Mouse (Mus musculus) MEL (cell line): ENCODE data around the gene Osgep. TPM values are rescaled to one million over a fixed set of nuclear protein-coding genes. Genes with fewer than 3 reads are reported as not detected.
A peak's percentile ranks its signal among the peaks of the same experiment; 100 is the strongest.

Experiments
- DNase-seq: peaks from one replicate; pipeline ENCODE4 v3.0.0; 2011; ENCODE audit warnings: low read depth, low spot score
- H3K27ac ChIP-seq: 2 replicates; pipeline ENCODE4 v1.5.1; 2012; ENCODE audit warnings: low read depth, mild to moderate bottlenecking, control low read depth, low read length, moderate library complexity; ENCODE audit not compliant: control insufficient read depth
- H3K27me3 ChIP-seq, 2 experiments: fragments of 150-350 bp in 1 of 2; sonication (generic) in 1 of 2; 2 replicates each; pipeline ENCODE4 v1.6.1; 2012; ENCODE audit warnings: low read length in 2 of 2, mild to moderate bottlenecking in 2 of 2, improper control_type of control experiment in 1 of 2, moderate library complexity in 1 of 2; ENCODE audit not compliant: insufficient read depth in 2 of 2, control insufficient read depth in 1 of 2
- H3K36me3 ChIP-seq, 2 experiments: 2 replicates each; pipeline ENCODE4 v1.6.1; 2012 to 2014; ENCODE audit warnings: low read length in 2 of 2, improper control_type of control experiment in 1 of 2, inconsistent platforms in 1 of 2, mild to moderate bottlenecking in 1 of 2; ENCODE audit not compliant: insufficient read depth in 2 of 2, control insufficient read depth in 1 of 2
- H3K4me1 ChIP-seq, 2 experiments: fragments of 150-350 bp in 1 of 2; sonication (generic) in 1 of 2; 2 replicates each; pipeline ENCODE4 v1.6.1; 2012; ENCODE audit warnings: low read length in 2 of 2, improper control_type of control experiment in 1 of 2, mild to moderate bottlenecking in 1 of 2; ENCODE audit not compliant: insufficient read depth in 2 of 2, control insufficient read depth in 1 of 2
- H3K4me3 ChIP-seq, 2 experiments: fragments of 150-350 bp in 1 of 2; sonication (generic) in 1 of 2; 2 replicates each; pipeline ENCODE4 v1.5.1; 2012; ENCODE audit warnings: low read depth in 2 of 2, low read length in 2 of 2, mild to moderate bottlenecking in 2 of 2, moderate library complexity in 2 of 2, control low read depth in 1 of 2, improper control_type of control experiment in 1 of 2; ENCODE audit not compliant: control insufficient read depth in 1 of 2, insufficient read depth in 1 of 2
- H3K79me2 ChIP-seq: 2 replicates; pipeline ENCODE4 v1.6.1; 2012; ENCODE audit warnings: mild to moderate bottlenecking, low read length, moderate library complexity; ENCODE audit not compliant: control insufficient read depth, poor library complexity, insufficient read depth
- H3K9ac ChIP-seq: 2 replicates; pipeline ENCODE4 v1.6.1; 2012; ENCODE audit warnings: low read depth, mild to moderate bottlenecking, control low read depth, low read length, moderate library complexity; ENCODE audit not compliant: control insufficient read depth, poor library complexity, severe bottlenecking
- H3K9me3 ChIP-seq: fragments of 150-350 bp; sonication (generic); replicated peaks from 2 replicates; pipeline ENCODE4 v1.6.1; 2012; ENCODE audit warnings: mild to moderate bottlenecking, low read length, improper control_type of control experiment, moderate library complexity; ENCODE audit not compliant: insufficient read depth
- BHLHE40 ChIP-seq: IDR thresholded peaks from 2 replicates; pipeline ENCODE4 v1.6.1; 2012; ENCODE audit warnings: low read depth, mild to moderate bottlenecking, inconsistent platforms, low read length, improper control_type of control experiment, borderline replicate concordance
- CHD2 ChIP-seq: IDR thresholded peaks from 2 replicates; pipeline ENCODE4 v1.6.1; 2011; ENCODE audit warnings: low read length, improper control_type of control experiment
- E2F4 ChIP-seq: IDR thresholded peaks from 2 replicates; pipeline ENCODE4 v1.6.1; 2011; ENCODE audit warnings: low read depth, low read length, improper control_type of control experiment, borderline replicate concordance
- EP300 ChIP-seq, 2 experiments: IDR thresholded peaks; 2 replicates each; pipeline ENCODE4 v1.6.1; 2011; ENCODE audit warnings: improper control_type of control experiment in 2 of 2, low read length in 2 of 2, low read depth in 1 of 2, mild to moderate bottlenecking in 1 of 2
- GATA1 ChIP-seq: IDR thresholded peaks from 2 replicates; pipeline ENCODE4 v1.6.1; 2011; ENCODE audit warnings: low read depth, low read length, improper control_type of control experiment
- JUND ChIP-seq: IDR thresholded peaks from 2 replicates; pipeline ENCODE4 v1.6.1; 2011; ENCODE audit warnings: low read depth, mild to moderate bottlenecking, improper control_type of control experiment, low read length
- MAFK ChIP-seq: IDR thresholded peaks from 2 replicates; pipeline ENCODE4 v1.6.1; 2011; ENCODE audit warnings: low read depth, mild to moderate bottlenecking, low read length, improper control_type of control experiment, borderline replicate concordance
- MAZ ChIP-seq: IDR thresholded peaks from 2 replicates; pipeline ENCODE4 v1.6.1; 2012; ENCODE audit warnings: low read depth, mild to moderate bottlenecking, inconsistent platforms, low read length, improper control_type of control experiment
- MXI1 ChIP-seq: IDR thresholded peaks from 2 replicates; pipeline ENCODE4 v1.6.1; 2011; ENCODE audit warnings: mild to moderate bottlenecking, low read depth, low read length, improper control_type of control experiment
- MYC ChIP-seq: IDR thresholded peaks from 2 replicates; pipeline ENCODE4 v1.6.1; 2011; ENCODE audit warnings: low read depth, mild to moderate bottlenecking, low read length, improper control_type of control experiment, moderate library complexity
- NRF1 ChIP-seq: IDR thresholded peaks from 2 replicates; pipeline ENCODE4 v1.6.1; 2014; ENCODE audit warnings: low read depth, mild to moderate bottlenecking, inconsistent platforms, low read length, improper control_type of control experiment, moderate library complexity; ENCODE audit not compliant: poor library complexity, insufficient read depth, severe bottlenecking
- POLR2AphosphoS5 ChIP-seq: IDR thresholded peaks from 2 replicates; pipeline ENCODE4 v1.6.1; 2012; ENCODE audit warnings: low read depth, borderline replicate concordance, mild to moderate bottlenecking, inconsistent platforms, low read length, moderate library complexity, mixed read lengths
- RCOR1 ChIP-seq: IDR thresholded peaks from 2 replicates; pipeline ENCODE4 v1.6.1; 2012; ENCODE audit warnings: low read depth, mild to moderate bottlenecking, inconsistent platforms, low read length, improper control_type of control experiment
- SMC3 ChIP-seq: IDR thresholded peaks from 2 replicates; pipeline ENCODE4 v1.6.1; 2011; ENCODE audit warnings: low read depth, low read length, improper control_type of control experiment
- TAL1 ChIP-seq: IDR thresholded peaks from 2 replicates; pipeline ENCODE4 v1.6.1; 2012; ENCODE audit warnings: mild to moderate bottlenecking, inconsistent platforms, low read length, moderate library complexity, mixed read lengths
- TBP ChIP-seq: IDR thresholded peaks from 2 replicates; pipeline ENCODE4 v1.8.0; 2011; ENCODE audit warnings: low read depth, low read length, improper control_type of control experiment
- TCF12 ChIP-seq: IDR thresholded peaks from 2 replicates; pipeline ENCODE4 v1.6.1; 2014; ENCODE audit warnings: low read depth, mild to moderate bottlenecking, inconsistent platforms, low read length, improper control_type of control experiment, moderate library complexity
- UBTF ChIP-seq: IDR thresholded peaks from 2 replicates; pipeline ENCODE4 v1.6.1; 2012; ENCODE audit warnings: low read depth, mild to moderate bottlenecking, inconsistent platforms, low read length, improper control_type of control experiment, moderate library complexity, borderline replicate concordance; ENCODE audit not compliant: insufficient read depth
- ZMIZ1 ChIP-seq: IDR thresholded peaks from 2 replicates; pipeline ENCODE4 v1.6.1; 2012; ENCODE audit warnings: low read depth, mild to moderate bottlenecking, inconsistent platforms, low read length, improper control_type of control experiment, moderate library complexity
- ZNF384 ChIP-seq: IDR thresholded peaks from 2 replicates; pipeline ENCODE4 v1.6.1; 2012; ENCODE audit warnings: low read depth, mild to moderate bottlenecking, inconsistent platforms, low read length, improper control_type of control experiment
- polyA plus RNA-seq, 2 experiments: library from polyadenylated mRNA; stranded (reverse) in 1 of 2; unstranded in 1 of 2; fragments of >175 nt in 1 of 2; fragments of >200 nt in 1 of 2; gene quantifications; 2 replicates each; pipeline versions ENCODE4 v1.2.1 to v1.2.4; 2012; ENCODE audit warnings: low replicate concordance in 2 of 2, low read depth in 1 of 2; ENCODE audit not compliant: insufficient read length in 2 of 2, insufficient read depth in 1 of 2, missing spikeins in 1 of 2
- total RNA-seq: library from RNA; depleted of rRNA; stranded (reverse); fragments of 300-350 nt; gene quantifications from 2 replicates; pipeline ENCODE4 v1.2.3, GENCODE M21; 2012

The Osgep gene
- total and polyA plus RNA-seq, 3 experiments = 29.6 to 45.1 TPM; not detected in 1

DNA sequence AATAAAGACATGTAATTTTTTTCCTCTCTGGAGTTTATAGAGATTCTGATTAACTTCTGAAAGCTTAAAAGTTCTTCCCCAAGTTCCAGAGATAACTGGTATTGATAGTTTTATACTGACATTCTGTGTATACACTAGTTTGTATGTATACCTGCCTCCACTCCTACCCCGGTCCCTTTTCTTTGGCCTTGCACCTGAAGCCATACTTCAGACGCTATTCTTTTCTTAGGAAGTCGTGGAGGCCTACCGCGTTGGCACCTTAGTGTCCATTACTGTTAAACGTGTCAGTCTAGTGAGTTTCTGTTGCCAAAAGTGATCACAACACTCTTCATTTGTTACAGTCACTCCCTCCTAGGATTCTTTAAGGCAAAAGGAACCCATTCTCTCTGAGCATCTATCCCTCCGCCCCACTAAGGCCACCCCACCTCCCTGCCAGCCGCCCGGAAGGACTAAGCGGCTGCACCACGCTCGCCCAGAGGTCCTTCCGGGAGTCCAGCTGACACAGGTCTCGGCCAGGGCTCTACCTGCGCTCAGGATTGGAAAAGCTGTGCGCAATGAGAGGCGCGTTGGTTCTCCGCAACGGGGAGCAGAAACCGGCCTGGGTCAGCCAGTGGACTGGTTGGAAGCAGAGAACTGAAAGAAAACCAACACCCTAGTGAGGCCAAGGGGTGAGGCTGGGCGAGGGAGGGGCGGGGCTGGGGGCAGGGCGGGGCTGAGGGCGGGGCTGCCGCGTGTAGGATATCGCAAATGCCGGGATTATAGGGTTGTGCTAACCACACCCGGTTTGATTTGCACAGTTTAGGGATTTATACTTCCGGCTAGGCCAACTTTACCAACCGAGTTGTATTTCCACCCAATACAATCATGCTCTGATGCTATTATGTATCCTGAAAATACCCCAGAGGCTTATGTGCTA, 54.5 kb downstream of the Osgep start, which contains the start of gene Tep1 (continued):
- peak; percentile 75; the same call in 1 of the 2 replicates for TF ChIP-seq MAZ
- TF ChIP-seq UBTF = no peak
- TF ChIP-seq JUND = no peak
- no peak for TF ChIP-seq SMC3

DNA sequence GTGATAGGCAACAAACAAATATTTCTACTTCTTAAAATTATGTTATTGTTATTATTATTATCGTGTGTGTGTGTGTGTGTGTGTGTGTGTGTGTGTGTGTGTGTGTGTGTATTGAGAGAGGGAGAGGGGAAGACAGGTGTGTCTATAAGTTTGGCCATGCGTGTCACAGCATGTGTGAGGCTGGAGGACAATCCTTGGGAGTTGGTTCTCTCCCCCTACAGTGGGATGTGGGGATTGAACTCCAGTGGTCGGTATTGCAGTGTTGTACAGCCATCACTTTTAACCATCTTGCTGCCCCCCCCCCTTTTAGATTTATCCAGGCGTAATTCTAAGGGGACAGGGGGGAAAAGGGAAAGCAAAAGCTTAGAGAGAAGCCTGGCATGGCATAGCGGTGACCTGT, 56.0 kb downstream of the Osgep start:
- no peak for DNase-seq
- H3K4me3 ChIP-seq = no peak overlapping the region
- H3K79me2 ChIP-seq = peaks cover 1% of the 10 kb centered on the region; the same call in 1 of the 2 replicates
- H3K36me3 ChIP-seq = peaks cover 0 to 2% of the 10 kb centered on the region in 2 experiments; a peak in 1 of 4 replicates
- H3K9me3 ChIP-seq = no peaks in the 10 kb centered on the region
- TF ChIP-seq EP300 (IDR thresholded peaks at IDR 0.05; ENCODE audit: low read depth in 1 of 2, low read length in 2 of 2) (no peak), MAFK (no peak), GATA1 (no peak), ZMIZ1 (no peak), E2F4 (no peak), NRF1 (no peak), TBP (no peak), POLR2AphosphoS5 (no peak), TCF12 (no peak), RCOR1 (no peak), SMC3 (no peak), MXI1 (no peak), BHLHE40 (no peak), MYC (no peak), CHD2 (no peak), ZNF384 (no peak), TAL1 (no peak)
- TF ChIP-seq, all 39 proteins: peak for 0
- no peaks in the 10 kb centered on the region for H3K27me3 ChIP-seq
- H3K4me1 ChIP-seq = peaks cover 0 to 6% of the 10 kb centered on the region in 2 experiments; a peak in 1 of 4 replicates
- no peak overlapping the region for H3K9ac ChIP-seq
- no peak overlapping the region for H3K27ac ChIP-seq
